Mouse (Mus musculus) thymus, postnatal 4 days (tissue): ENCODE data around the gene Ndufv1.
"Not testable (repeated sequence)": the region's sequence is repeated elsewhere in the genome, so short reads cannot be mapped to it uniquely, and the experiment has no call there.

ENCODE experiments used
- DNase-seq: peaks from one replicate; pipeline ENCODE4 v3.0.0; 2021

Gene Ndufv1

GRCm38 (mm10) chr19:3966330-3967075, 46.1 kb downstream of the Ndufv1 start:
- no peak for DNase-seq

- DNase-seq = no peak
These were observed 48.6 kb downstream of the Ndufv1 start for GRCm38 (mm10) chr19:3964030-3964429.

GRCm38 (mm10) chr19:3962469-3962868, 50.1 kb downstream of the Ndufv1 start:
- peak; percentile 67 for DNase-seq

- DNase-seq = not testable (repeated sequence)
These were observed 50.8 kb downstream of the Ndufv1 start for GRCm38 (mm10) chr19:3961805-3962204.

- DNase-seq = no peak
These were observed 52.4 kb downstream of the Ndufv1 start for GRCm38 (mm10) chr19:3960211-3960610.

GRCm38 (mm10) chr19:3959030-3959429, 53.6 kb downstream of the Ndufv1 start:
- DNase-seq = no peak

GRCm38 (mm10) chr19:3958470-3958869, 54.1 kb downstream of the Ndufv1 start, which contains the start of gene Aldh3b3:
Gene Aldh3b3, plus strand, starts transcription at chr19:3958645.
- no peak for DNase-seq
